Mouse (Mus musculus) adrenal gland, postnatal 4 days (tissue): Measurements from ENCODE around the gene H1fx. TPM values are rescaled to one million over a fixed set of nuclear protein-coding genes. Genes with fewer than 3 reads are reported as not detected.
"Not testable (repeated sequence)": the region's sequence is repeated elsewhere in the genome, so short reads cannot be mapped to it uniquely, and the experiment has no call there.

Source experiments
- DNase-seq, 2 experiments: peaks; one replicate each; pipeline ENCODE4 v3.0.0; 2021 to 2022; ENCODE audit warnings: low spot score in 2 of 2, mixed read lengths in 2 of 2
- microRNA-seq: library from miRNA; unstranded; fragments of <30 nt; microRNA quantifications from one replicate; pipeline ENCODE4 v1.2.0, GENCODE M21; 2021
- total RNA-seq, 2 experiments: library from RNA; stranded (reverse); gene quantifications; 2 replicates each; pipeline ENCODE4 v1.2.3; 2021

H1fx gene
- total RNA-seq, 2 experiments from 2014 or later = 67.6 to 77.3 TPM

- no peak for DNase-seq
Measured at GRCm38 (mm10) chr6:87982506-87982905, 1.1 kb upstream of the H1fx start.

- no peak for DNase-seq
Measured at GRCm38 (mm10) chr6:87981030-87981485, 379 bp downstream of the H1fx start.

- peak; percentile 69 to 78 for DNase-seq
Measured at GRCm38 (mm10) chr6:87980374-87981029, 935 bp downstream of the H1fx start.

GRCm38 (mm10) chr6:87979728-87980127 is 1.7 kb downstream of the H1fx start:
- DNase-seq = no peak

GRCm38 (mm10) chr6:87970041-87970440 is 11.4 kb downstream of the H1fx start:
- no peak for DNase-seq

- not testable (repeated sequence) for DNase-seq
Measured at GRCm38 (mm10) chr6:87962457-87962856, 19.0 kb downstream of the H1fx start.

- DNase-seq = no peak
Measured at GRCm38 (mm10) chr6:87942179-87942578, 39.3 kb downstream of the H1fx start.

GRCm38 (mm10) chr6:87938941-87939340 is 42.5 kb downstream of the H1fx start:
- DNase-seq = no peak

- peak in 1 of 2 experiments; percentile 10 for DNase-seq
Measured at GRCm38 (mm10) chr6:87937178-87937788, 44.2 kb downstream of the H1fx start.

GRCm38 (mm10) chr6:87935037-87935436 is 46.4 kb downstream of the H1fx start:
- DNase-seq = no peak

Small RNAs within 50 kb of the gene (microRNA-seq; reads per million reads assigned to microRNA genes)
- 1.1 reads per million for gene Gm47286

Other genes with a start within 250 kb of the H1fx start
- gene Gp9, start 203.6 kb downstream of the H1fx start, total RNA-seq = 1 to 10 TPM; 1.0 to 1.1 TPM
- 10 to 100 TPM; 44.3 to 49.2 TPM for gene Rab43, start 169.5 kb downstream of the H1fx start, total RNA-seq
- gene Gm45140, start 145.8 kb downstream of the H1fx start, total RNA-seq = 1 to 10 TPM; 1.7 to 3.0 TPM
- gene Isy1, start 142.8 kb downstream of the H1fx start, total RNA-seq = 10 to 100 TPM; 37.4 to 43.2 TPM
- 100 to 1,000 TPM; 418 to 439 TPM for gene Cnbp, start 130.5 kb downstream of the H1fx start, total RNA-seq
- gene Copg1, start 93.8 kb downstream of the H1fx start, total RNA-seq = 100 to 1,000 TPM; 132 to 136 TPM
- gene Hmces, start 67.7 kb downstream of the H1fx start, total RNA-seq = 10 to 100 TPM; 33.4 to 35.9 TPM
- gene Rab7, start 63.6 kb upstream of the H1fx start, total RNA-seq = 100 to 1,000 TPM; 263 to 269 TPM
- gene Rpn1, start 102.8 kb upstream of the H1fx start, total RNA-seq = 100 to 1,000 TPM; 212 to 219 TPM
- gene Gata2, start 212.3 kb upstream of the H1fx start, total RNA-seq = 10 to 100 TPM; 55.5 to 62.7 TPM
- not detected for gene Dnajb8, start 240.6 kb upstream of the H1fx start, total RNA-seq